Mouse (Mus musculus): ENCODE data around the gene Atp7a.

Atp7a gene

GRCm38 (mm10) chrX:106165089-106165488, 138.0 kb downstream of the Atp7a start:
- DNase-seq (ENCODE audit: low read depth in 2 of 2, low spot score in 2 of 2): no peak

- peak; percentile 40 to 47 for DNase-seq (ENCODE audit: low read depth in 2 of 2, low spot score in 2 of 2)
Observed at GRCm38 (mm10) chrX:106171106-106171852, 144.2 kb downstream of the Atp7a start.

- DNase-seq (ENCODE audit: low read depth in 2 of 2, low spot score in 2 of 2): no peak
Observed at GRCm38 (mm10) chrX:106171853-106172154, 144.7 kb downstream of the Atp7a start.
